Mouse (Mus musculus) thymus, adult 18-20 months (tissue): Measurements from ENCODE around the gene Ankrd39.
"Not testable (repeated sequence)": the region's sequence is repeated elsewhere in the genome, so short reads cannot be mapped to it uniquely, and the experiment has no call there.

ENCODE experiments used
- DNase-seq, 2 experiments: peaks; one replicate each; pipeline ENCODE4 v3.0.0; 2022; ENCODE audit warnings: mixed read lengths in 2 of 2

The Ankrd39 gene

GRCm38 (mm10) chr1:36550075-36550863 lies 3.0 kb upstream of the Ankrd39 start:
- DNase-seq: no peak

GRCm38 (mm10) chr1:36549491-36549890 lies 2.2 kb upstream of the Ankrd39 start:
- no peak for DNase-seq

GRCm38 (mm10) chr1:36548771-36549170 lies 1.5 kb upstream of the Ankrd39 start:
- DNase-seq: no peak

GRCm38 (mm10) chr1:36547981-36548598 lies 845 bp upstream of the Ankrd39 start:
- DNase-seq: no peak

- DNase-seq: peak in 1 of 2 experiments; percentile 38
Measured at GRCm38 (mm10) chr1:36545845-36546600, 1.2 kb downstream of the Ankrd39 start.

GRCm38 (mm10) chr1:36545382-36545781 lies 1.9 kb downstream of the Ankrd39 start:
- DNase-seq: no peak

- no peak for DNase-seq
Measured at GRCm38 (mm10) chr1:36542925-36543324, 4.3 kb downstream of the Ankrd39 start.

- no peak for DNase-seq
Measured at GRCm38 (mm10) chr1:36541844-36542243, 5.4 kb downstream of the Ankrd39 start.

- DNase-seq: no peak
Measured at GRCm38 (mm10) chr1:36540807-36541206, 6.4 kb downstream of the Ankrd39 start.

GRCm38 (mm10) chr1:36540132-36540531 lies 7.1 kb downstream of the Ankrd39 start:
- DNase-seq: no peak

GRCm38 (mm10) chr1:36539186-36539585 lies 8.1 kb downstream of the Ankrd39 start, which contains the start of gene Gm42417:
TSS of gene Gm42417 (minus strand) at chr1:36539429.
- no peak for DNase-seq

- no peak for DNase-seq
Measured at GRCm38 (mm10) chr1:36538727-36539126, 8.5 kb downstream of the Ankrd39 start.

GRCm38 (mm10) chr1:36536783-36537182 lies 10.5 kb downstream of the Ankrd39 start, which contains the start of gene Ankrd23:
TSS of gene Ankrd23 (minus strand) at chr1:36536883.
- DNase-seq: not testable (repeated sequence)

GRCm38 (mm10) chr1:36536397-36536728 lies 10.9 kb downstream of the Ankrd39 start:
- DNase-seq: no peak

- DNase-seq: no peak
Measured at GRCm38 (mm10) chr1:36535477-36536396, 11.5 kb downstream of the Ankrd39 start.

- no peak for DNase-seq
Measured at GRCm38 (mm10) chr1:36534595-36535058, 12.6 kb downstream of the Ankrd39 start.

- no peak for DNase-seq
Measured at GRCm38 (mm10) chr1:36533546-36533945, 13.7 kb downstream of the Ankrd39 start.

- DNase-seq: no peak
Measured at GRCm38 (mm10) chr1:36531461-36531860, 15.8 kb downstream of the Ankrd39 start.

- no peak for DNase-seq
Measured at GRCm38 (mm10) chr1:36530962-36531361, 16.3 kb downstream of the Ankrd39 start.

GRCm38 (mm10) chr1:36530485-36530884 lies 16.8 kb downstream of the Ankrd39 start:
- no peak for DNase-seq

GRCm38 (mm10) chr1:36529875-36530274 lies 17.4 kb downstream of the Ankrd39 start:
- no peak for DNase-seq

GRCm38 (mm10) chr1:36529274-36529673 lies 18.0 kb downstream of the Ankrd39 start:
- DNase-seq: no peak
